Mouse (Mus musculus) myocyte (in vitro differentiated cells): ENCODE data around the gene Abhd8. TPM values are rescaled to one million over a fixed set of nuclear protein-coding genes. Genes with fewer than 3 reads are reported as not detected.

Experiments
- H3K27me3 ChIP-seq: one replicate; pipeline ENCODE4 v1.6.1; 2011; ENCODE audit not compliant: control insufficient read depth, insufficient read depth, insufficient read length
- H3K36me3 ChIP-seq: one replicate; pipeline ENCODE4 v1.6.1; 2011; ENCODE audit not compliant: control insufficient read depth, insufficient read depth
- H3K4me2 ChIP-seq: one replicate; pipeline ENCODE4 v1.6.1; 2011; ENCODE audit warnings: low read depth, control low read depth
- H3K4me3 ChIP-seq: one replicate; pipeline ENCODE4 v1.5.1; 2011; ENCODE audit warnings: mild to moderate bottlenecking, control low read depth, moderate library complexity
- H3K79me2 ChIP-seq: one replicate; pipeline ENCODE4 v1.6.1; 2011; ENCODE audit not compliant: control insufficient read depth, insufficient read depth
- H3ac ChIP-seq: one replicate; pipeline ENCODE4 v1.6.1; 2011; ENCODE audit not compliant: control insufficient read depth, insufficient read length
- CEBPB ChIP-seq: IDR thresholded peaks from 2 replicates; pipeline ENCODE4 v1.6.1; 2011; ENCODE audit warnings: mild to moderate bottlenecking, moderate library complexity; ENCODE audit not compliant: poor library complexity, insufficient read depth, severe bottlenecking
- E2F4 ChIP-seq: IDR thresholded peaks from one replicate; pipeline ENCODE4 v1.6.1; 2011; ENCODE audit warnings: mild to moderate bottlenecking, control low read depth, moderate library complexity; ENCODE audit not compliant: insufficient read depth
- MAX ChIP-seq: IDR thresholded peaks from one replicate; pipeline ENCODE4 v1.6.1; 2011; ENCODE audit warnings: low read depth, mild to moderate bottlenecking, control low read depth
- MYOD1 ChIP-seq, 3 experiments: IDR thresholded peaks; one replicate each; pipeline ENCODE4 v1.6.1; 2011; ENCODE audit warnings: control low read depth in 2 of 3, low read depth in 2 of 3, mild to moderate bottlenecking in 2 of 3, moderate library complexity in 1 of 3; ENCODE audit not compliant: insufficient read length in 2 of 3, control insufficient read depth in 1 of 3
- MYOG ChIP-seq, 3 experiments: IDR thresholded peaks; one replicate each; pipeline ENCODE4 v1.6.1; 2011; ENCODE audit warnings: control low read depth in 2 of 3, low read depth in 2 of 3, mild to moderate bottlenecking in 2 of 3; ENCODE audit not compliant: insufficient read length in 2 of 3, control insufficient read depth in 1 of 3, insufficient read depth in 1 of 3
- POLR2A ChIP-seq: IDR thresholded peaks from one replicate; pipeline ENCODE4 v1.6.1; 2011; ENCODE audit warnings: low read depth, mild to moderate bottlenecking, control low read depth, moderate library complexity; ENCODE audit not compliant: insufficient read length
- POLR2AphosphoS2 ChIP-seq: IDR thresholded peaks from one replicate; pipeline ENCODE4 v1.6.1; 2011; ENCODE audit warnings: low read depth, control low read depth; ENCODE audit not compliant: insufficient read length
- REST ChIP-seq: IDR thresholded peaks from one replicate; pipeline ENCODE4 v1.6.1; 2011; ENCODE audit warnings: mild to moderate bottlenecking, control low read depth, moderate library complexity; ENCODE audit not compliant: insufficient read depth, insufficient read length
- SRF ChIP-seq: IDR thresholded peaks from one replicate; pipeline ENCODE4 v1.6.1; 2011; ENCODE audit warnings: low read depth; ENCODE audit not compliant: control insufficient read depth, insufficient read length
- TCF12 ChIP-seq: IDR thresholded peaks from one replicate; pipeline ENCODE4 v1.6.1; 2011; ENCODE audit warnings: mild to moderate bottlenecking, control low read depth; ENCODE audit not compliant: poor library complexity, insufficient read depth, severe bottlenecking
- TCF3 ChIP-seq: IDR thresholded peaks from one replicate; pipeline ENCODE4 v1.6.1; 2011; ENCODE audit warnings: low read depth, control low read depth; ENCODE audit not compliant: insufficient read length
- USF1 ChIP-seq: IDR thresholded peaks from one replicate; pipeline ENCODE4 v1.6.1; 2011; ENCODE audit warnings: low read depth, mild to moderate bottlenecking, control low read depth, moderate library complexity
- polyA plus RNA-seq: library from polyadenylated mRNA; unstranded; fragments of >200 nt; fragmentation: generic; extraction: Trizol; gene quantifications from one replicate; pipeline ENCODE4 v1.2.1, GENCODE M21; 2012; ENCODE audit warnings: missing spikeins

The Abhd8 gene
- polyA plus RNA-seq, 1 experiment: 67.0 TPM

- Histone ChIP-seq H3K4me3 (no peak overlapping the region), H3K4me2 (no peak overlapping the region), H3K27me3 (no peaks in the 10 kb centered on the region), H3ac (no peak overlapping the region), H3K79me2 (peaks cover 15% of the 10 kb centered on the region), H3K36me3 (peaks cover 5% of the 10 kb centered on the region)
- TF ChIP-seq POLR2A (no peak), E2F4 (no peak), TCF3 (no peak), REST (no peak), SRF (no peak), MYOD1 (IDR thresholded peaks at IDR 0.05; ENCODE audit: control insufficient read depth in 1 of 3, insufficient read length in 2 of 3, low read depth in 2 of 3) (no peak), TCF12 (no peak), USF1 (no peak)
Measured at GRCm38 (mm10) chr8:71474785-71475701, 11.6 kb upstream of the Abhd8 start.

DNA sequence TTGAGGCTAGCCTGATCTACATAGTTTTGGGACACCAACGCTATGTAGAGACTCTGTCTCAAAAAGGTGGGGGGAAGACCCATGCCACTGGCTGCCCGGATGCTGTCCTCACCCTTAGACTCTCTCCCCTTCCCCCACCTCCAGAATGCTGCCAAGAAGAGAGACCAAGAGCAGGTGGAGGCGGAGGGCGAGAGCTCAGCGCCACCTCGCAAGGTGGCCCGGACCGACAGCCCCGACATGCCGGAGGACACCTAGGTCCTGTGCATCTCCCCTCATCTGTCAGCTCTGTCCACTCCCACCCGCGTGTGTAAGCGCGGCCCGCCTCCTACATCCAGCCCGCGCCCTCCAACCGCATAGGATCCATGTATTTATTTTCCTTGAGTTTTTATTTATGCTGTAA is 10.9 kb upstream of the Abhd8 start:
- Histone ChIP-seq H3K4me3 (no peak overlapping the region), H3K27me3 (no peaks in the 10 kb centered on the region), H3ac (no peak overlapping the region), H3K4me2 (no peak overlapping the region), H3K79me2 (peaks cover 22% of the 10 kb centered on the region), H3K36me3 (peaks cover 5% of the 10 kb centered on the region)
- TF ChIP-seq TCF12: no peak
- TF ChIP-seq TCF3: no peak
- TF ChIP-seq MYOG (IDR thresholded peaks at IDR 0.05; ENCODE audit: control insufficient read depth in 1 of 3, insufficient read depth in 1 of 3, insufficient read length in 2 of 3, low read depth in 2 of 3): no peak
- no peak for TF ChIP-seq POLR2AphosphoS2
- TF ChIP-seq SRF: no peak
- TF ChIP-seq CEBPB: no peak
- TF ChIP-seq USF1: no peak

- peaks cover 5% of the 10 kb centered on the region for H3K36me3 ChIP-seq
- H3ac ChIP-seq: no peak overlapping the region
- H3K4me2 ChIP-seq: no peak overlapping the region
- peaks cover 23% of the 10 kb centered on the region for H3K79me2 ChIP-seq
- TF ChIP-seq MYOD1 (IDR thresholded peaks at IDR 0.05; ENCODE audit: control insufficient read depth in 1 of 3, insufficient read length in 2 of 3, low read depth in 2 of 3) (no peak), CEBPB (no peak), SRF (no peak), POLR2A (no peak), E2F4 (no peak), MAX (no peak), REST (no peak), USF1 (no peak), MYOG (IDR thresholded peaks at IDR 0.05; ENCODE audit: control insufficient read depth in 1 of 3, insufficient read depth in 1 of 3, insufficient read length in 2 of 3, low read depth in 2 of 3) (no peak)
- no peaks in the 10 kb centered on the region for H3K27me3 ChIP-seq
- no peak overlapping the region for H3K4me3 ChIP-seq
Measured at GRCm38 (mm10) chr8:71472601-71473386, 9.3 kb upstream of the Abhd8 start.

GRCm38 (mm10) chr8:71471861-71472260 is 8.4 kb upstream of the Abhd8 start:
- H3ac ChIP-seq: no peak overlapping the region

More at GRCm38 (mm10) chr8:71471861-71472260, 8.4 kb upstream of the Abhd8 start:
- TF ChIP-seq TCF12: no peak
- no peak for TF ChIP-seq E2F4
- no peak for TF ChIP-seq TCF3
- no peak for TF ChIP-seq CEBPB
- no peak for TF ChIP-seq MAX
- TF ChIP-seq MYOG (IDR thresholded peaks at IDR 0.05; ENCODE audit: control insufficient read depth in 1 of 3, insufficient read depth in 1 of 3, insufficient read length in 2 of 3, low read depth in 2 of 3): no peak
- TF ChIP-seq MYOD1 (IDR thresholded peaks at IDR 0.05; ENCODE audit: control insufficient read depth in 1 of 3, insufficient read length in 2 of 3, low read depth in 2 of 3): no peak
- no peak for TF ChIP-seq REST
- no peak for TF ChIP-seq POLR2A
- no peak for TF ChIP-seq USF1
- TF ChIP-seq SRF: no peak
- no peak overlapping the region for H3K4me3 ChIP-seq
- peaks cover 23% of the 10 kb centered on the region for H3K79me2 ChIP-seq
- no peak overlapping the region for H3K4me2 ChIP-seq
- H3K27me3 ChIP-seq: no peaks in the 10 kb centered on the region
- H3K36me3 ChIP-seq: peaks cover 5% of the 10 kb centered on the region
